Mouse (Mus musculus): ENCODE measurements around the gene Ick.

GRCm38 (mm10) chr9:78176201-78176727, 67.3 kb downstream of the Ick start:
- TF ChIP-seq CTCF (IDR thresholded peaks at IDR 0.05) (peak; percentile 74), POLR2A (IDR thresholded peaks at IDR 0.05; ENCODE audit: insufficient read depth, low read depth, low read length) (no peak), EP300 (IDR thresholded peaks at IDR 0.05; ENCODE audit: insufficient read depth, low read depth, low read length) (peak; percentile 68)
